Mouse (Mus musculus) frontal cortex, adult (tissue): ENCODE results near the gene Il17rb.
A peak's percentile ranks its signal among the peaks of the same experiment; 100 is the strongest.

ENCODE experiments used
- ATAC-seq: cut with Nextera tagmentation; 2 replicates; pipeline ENCODE4 v1.9.2; 2017; ENCODE audit warnings: mild to moderate bottlenecking, moderate library complexity, mixed read lengths; ENCODE audit not compliant: low TSS enrichment

Gene Il17rb

GRCm38 (mm10) chr14:30008733-30009575 is at the start of gene Il17rb, which contains the start of gene Chdh:
TSS of gene Il17rb (minus strand) at chr14:30008896.
TSS of gene Chdh (plus strand) at chr14:30009023.
- ATAC-seq: peak; percentile 51; the same call in 1 of the 2 replicates

DNA sequence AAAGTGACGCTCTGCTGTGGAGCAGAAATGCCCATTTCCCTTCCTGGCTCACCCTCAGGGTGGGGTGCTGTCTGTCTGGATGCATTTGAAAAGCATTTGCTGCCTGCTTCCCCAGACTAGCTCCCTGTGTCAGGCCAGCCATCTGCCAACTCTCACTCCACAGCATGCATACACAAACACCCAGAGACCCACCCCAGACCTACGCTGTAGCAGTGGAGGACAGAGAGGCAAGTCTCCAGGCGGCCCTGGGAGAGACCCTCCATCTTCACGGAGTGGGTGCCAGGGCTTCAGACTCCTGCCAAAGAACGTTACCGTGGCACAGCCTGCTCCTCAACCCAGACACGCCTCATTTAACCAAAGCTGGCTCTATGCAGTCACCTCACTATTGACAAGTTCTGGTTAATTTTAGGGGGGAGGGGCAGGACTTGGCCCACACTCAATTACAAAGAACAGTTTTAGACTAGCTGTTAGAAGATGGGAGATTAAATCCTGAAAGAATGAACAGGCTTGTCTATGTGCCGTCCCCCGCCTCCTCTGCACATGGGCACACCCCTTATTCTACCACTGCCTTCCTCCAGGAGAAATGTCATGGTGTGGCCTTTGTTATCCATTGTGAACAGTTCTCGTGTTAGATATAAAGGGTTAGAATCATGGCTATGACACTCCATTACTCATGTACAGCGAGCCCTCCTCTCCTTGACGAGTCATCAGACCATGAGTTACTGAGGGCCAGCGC is 47.5 kb upstream of the Il17rb start:
- ATAC-seq: peak; percentile 13; the same call in 1 of the 2 replicates

DNA sequence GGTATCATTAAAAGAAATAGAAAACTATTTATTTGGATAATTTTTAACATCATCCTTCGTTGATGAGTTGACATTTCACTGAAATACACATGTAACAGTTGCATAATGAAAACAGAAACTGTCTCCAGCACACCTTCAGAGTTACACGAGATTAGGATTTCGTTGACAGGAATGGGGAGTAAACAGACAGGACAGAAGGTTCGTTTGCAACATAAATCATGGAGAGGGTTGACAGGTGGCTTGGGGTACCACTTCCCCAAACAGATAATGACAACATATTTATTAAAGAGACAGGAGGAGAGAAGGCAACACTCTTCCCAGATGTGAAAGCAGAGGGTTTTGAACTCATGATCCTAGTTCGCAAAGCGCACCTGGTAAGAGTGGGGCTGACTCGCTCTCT is 46.2 kb upstream of the Il17rb start:
- ATAC-seq: no peak

DNA sequence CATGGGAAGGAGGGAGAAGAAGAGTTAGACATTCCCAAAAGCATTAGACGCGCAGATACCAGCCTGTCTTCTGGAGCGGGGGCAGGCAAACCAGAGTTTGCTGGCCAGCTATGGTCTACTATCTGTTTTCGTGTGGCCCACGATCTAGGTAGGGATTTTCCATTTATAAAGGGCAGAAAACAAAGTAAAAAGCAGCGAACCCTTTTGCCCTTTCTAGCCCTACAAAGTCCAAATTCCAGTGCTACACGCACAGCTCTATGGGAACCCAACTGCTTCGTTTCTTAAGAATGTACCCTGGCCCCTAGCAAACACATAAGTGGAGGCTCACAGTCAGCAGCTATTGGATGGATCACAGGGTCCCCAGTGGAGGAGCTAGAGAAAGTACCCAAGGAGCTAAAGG is 41.6 kb upstream of the Il17rb start:
- ATAC-seq: no peak

DNA sequence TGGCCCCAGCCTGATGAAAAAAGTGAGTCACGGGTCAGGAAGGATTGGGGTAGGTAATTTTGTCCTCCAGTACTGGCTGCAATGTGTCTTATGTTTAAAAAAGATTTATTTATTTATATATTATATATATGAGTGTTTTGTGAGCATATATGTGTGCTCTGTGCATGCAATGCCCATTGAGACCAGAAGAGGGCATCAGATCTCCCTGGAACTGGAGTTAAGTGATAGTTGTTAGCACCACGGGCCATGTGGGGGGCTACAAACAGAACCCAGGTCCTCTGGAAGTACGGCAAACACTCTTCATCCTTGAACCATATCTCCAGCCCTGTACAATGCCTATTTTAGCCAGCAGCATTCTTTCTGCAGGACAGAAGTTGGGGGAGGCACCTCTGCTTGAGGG is 39.4 kb upstream of the Il17rb start:
- ATAC-seq: no peak

DNA sequence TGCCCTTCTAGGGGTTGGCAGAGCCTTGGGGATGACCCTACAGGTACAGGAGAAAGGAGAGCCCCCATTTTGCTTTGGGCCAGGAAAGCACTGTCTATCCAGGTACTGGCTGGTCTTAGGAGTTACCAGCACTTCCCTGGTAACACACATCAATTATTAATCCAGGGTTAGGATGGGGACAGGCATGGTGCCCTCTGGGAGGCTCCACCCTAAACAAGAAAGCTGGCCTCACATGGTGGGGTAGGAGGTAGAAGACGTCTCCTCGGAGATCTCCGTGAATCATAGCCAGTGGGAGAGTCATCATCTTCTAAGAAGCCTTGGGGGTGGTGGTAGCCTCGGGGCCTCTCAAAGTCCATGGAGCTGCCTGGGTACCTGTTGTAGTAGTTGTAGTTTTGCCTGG is 38.3 kb upstream of the Il17rb start:
- no peak for ATAC-seq

DNA sequence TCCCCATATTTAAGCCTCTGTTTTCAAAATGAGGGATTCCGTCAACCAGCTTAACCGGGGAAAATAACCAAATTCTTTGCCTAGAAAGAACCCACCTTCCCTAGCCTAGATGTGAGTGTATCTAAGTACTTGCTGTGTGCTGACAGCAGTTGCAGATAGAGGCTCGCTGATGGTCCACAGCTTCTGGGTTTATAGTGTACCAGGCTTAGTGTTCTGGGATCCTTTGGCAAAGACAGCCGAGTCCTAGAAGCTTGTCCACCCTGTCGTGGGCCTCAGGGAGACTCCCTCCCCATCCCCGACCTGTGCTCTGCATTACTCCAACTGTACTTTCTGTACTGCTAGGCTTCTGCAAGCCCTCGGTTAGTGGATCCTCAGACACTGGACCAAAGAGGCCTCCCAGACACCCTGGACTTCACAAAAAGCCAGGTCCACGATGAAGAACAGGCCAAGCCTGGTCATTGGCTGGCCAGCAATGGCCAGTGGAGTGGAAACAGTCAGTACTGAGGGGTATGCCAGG is 37.1 kb upstream of the Il17rb start:
- no peak for ATAC-seq

- 0 out of 2 replicates have a peak, but pooled peaks have one; percentile 28 for ATAC-seq
Observed at GRCm38 (mm10) chr14:30045239-30045638, 36.5 kb upstream of the Il17rb start.

- ATAC-seq: no peak
Observed at GRCm38 (mm10) chr14:30043356-30043940, 34.8 kb upstream of the Il17rb start.

DNA sequence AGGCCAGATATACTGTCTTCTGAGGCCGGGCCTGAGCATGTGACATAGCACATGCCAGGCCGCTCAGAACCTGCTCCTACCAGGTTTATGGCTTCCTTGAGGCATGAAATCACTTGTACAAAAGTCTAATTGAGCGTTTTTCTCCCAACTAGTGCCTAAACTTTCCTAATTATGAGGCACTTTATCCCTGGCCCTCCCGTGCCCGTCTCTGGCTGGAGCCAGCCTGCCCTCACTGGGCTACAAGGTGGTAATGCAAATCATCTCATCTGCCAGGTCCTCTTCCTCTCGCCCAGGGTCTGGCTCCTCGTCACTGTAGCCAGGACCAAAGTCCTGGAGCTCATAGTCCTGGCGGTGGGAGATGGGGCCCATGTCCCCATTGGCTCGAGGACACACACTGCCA is 33.1 kb upstream of the Il17rb start:
- ATAC-seq: no peak

GRCm38 (mm10) chr14:30039413-30039812 is 30.7 kb upstream of the Il17rb start:
- ATAC-seq: no peak

GRCm38 (mm10) chr14:30038431-30038830 is 29.7 kb upstream of the Il17rb start:
- no peak for ATAC-seq

DNA sequence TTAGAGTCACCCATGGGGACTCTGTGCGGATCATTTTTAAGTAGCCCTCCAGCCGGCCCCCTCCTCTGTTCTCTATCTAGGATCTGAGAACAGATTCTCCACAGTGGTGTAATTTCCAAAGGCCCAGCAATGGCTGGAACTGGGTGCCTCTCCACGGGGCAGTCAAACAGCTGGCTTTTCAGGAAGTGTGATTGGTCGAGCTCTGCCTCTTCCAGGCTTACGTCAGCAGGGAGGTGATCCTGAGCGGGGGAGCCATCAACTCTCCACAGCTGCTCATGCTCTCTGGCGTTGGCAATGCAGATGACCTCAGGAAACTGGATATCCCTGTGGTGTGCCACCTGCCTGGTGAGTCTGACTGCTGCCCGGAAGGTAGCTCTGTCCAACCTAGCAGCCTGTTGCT is 24.7 kb upstream of the Il17rb start:
- ATAC-seq: 0 out of 2 replicates have a peak, but pooled peaks have one; percentile 8

- no peak for ATAC-seq
Observed at GRCm38 (mm10) chr14:30027378-30027777, 18.7 kb upstream of the Il17rb start.

DNA sequence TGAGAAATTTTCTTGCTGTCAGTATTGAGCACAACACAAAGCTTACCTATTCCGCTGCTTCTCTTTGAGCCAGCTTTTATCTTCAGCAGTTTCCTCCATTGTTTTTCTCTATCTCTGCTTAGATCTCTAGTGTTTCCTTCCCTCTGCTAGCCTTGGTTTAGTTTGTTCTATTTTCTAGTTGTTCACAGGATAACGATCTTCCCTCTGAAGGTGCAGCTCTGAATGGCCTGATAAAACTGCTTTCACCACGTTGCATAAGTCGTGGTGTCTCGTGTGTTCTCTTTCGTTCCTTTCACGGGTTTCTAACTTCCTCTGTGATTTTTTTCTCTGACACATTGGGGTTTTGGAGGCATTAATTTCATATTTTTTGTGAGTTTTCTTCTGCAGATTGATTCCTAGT is 15.7 kb upstream of the Il17rb start:
- ATAC-seq: no peak

DNA sequence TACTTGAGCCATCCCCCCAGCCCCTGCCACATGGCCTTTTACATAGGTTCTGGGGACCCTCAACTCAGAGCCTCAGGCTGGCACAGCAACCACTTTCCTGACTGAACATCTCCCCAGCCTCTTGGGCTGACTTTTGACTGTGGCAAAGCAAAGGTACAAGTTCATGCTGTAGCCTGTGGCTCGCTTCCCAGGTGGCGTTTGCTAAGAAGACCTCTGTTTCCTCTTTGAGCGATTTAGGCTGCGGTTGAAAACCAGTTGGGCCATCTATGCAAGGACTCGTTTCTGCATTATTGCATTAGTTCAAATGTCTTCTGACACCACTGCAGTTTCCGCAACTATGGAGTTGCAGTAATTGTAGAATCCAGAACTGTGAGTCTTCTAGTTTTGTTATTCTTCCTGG is 13.8 kb upstream of the Il17rb start:
- ATAC-seq: no peak

- ATAC-seq: no peak
Observed at GRCm38 (mm10) chr14:30019792-30020575, 11.3 kb upstream of the Il17rb start.

DNA sequence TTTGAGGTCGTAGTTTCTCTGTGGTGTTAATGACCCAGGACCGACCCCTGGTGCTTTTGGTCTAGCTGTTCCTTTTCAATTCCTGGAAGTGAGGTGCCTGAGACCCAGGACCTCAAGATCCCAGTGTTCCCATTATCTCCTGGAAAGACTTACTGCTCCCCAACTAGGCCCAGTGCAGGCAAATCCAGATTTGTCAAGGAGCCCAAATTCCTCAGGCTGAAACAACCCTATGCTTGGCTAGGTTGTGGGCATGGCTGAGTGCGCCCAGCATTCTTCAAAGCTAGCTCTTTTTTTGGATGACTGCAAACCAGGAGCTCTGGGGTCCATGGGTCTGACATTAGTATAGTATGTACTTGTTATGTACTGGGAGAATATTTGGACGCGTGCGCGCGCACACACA is 10.7 kb upstream of the Il17rb start:
- no peak for ATAC-seq

DNA sequence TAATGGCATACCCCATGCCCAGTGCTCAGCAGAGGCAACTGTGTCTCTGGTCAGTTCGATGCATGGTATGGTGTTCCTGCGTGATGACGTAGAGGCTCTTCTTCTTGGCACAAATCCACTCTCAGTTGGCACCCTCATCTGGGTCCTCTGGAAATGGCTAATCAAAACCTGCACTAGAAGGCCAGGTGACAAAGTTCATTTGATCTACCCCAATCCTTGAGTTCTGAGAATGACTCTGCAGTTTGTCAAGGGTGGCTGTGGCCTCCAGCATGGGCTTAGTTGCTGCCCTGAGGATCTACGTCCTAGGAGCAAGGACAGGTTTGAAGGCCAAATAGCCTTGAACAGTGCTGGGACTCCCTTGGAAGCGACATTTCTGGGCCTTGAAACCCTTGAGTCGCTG is 10.2 kb upstream of the Il17rb start:
- ATAC-seq: no peak

DNA sequence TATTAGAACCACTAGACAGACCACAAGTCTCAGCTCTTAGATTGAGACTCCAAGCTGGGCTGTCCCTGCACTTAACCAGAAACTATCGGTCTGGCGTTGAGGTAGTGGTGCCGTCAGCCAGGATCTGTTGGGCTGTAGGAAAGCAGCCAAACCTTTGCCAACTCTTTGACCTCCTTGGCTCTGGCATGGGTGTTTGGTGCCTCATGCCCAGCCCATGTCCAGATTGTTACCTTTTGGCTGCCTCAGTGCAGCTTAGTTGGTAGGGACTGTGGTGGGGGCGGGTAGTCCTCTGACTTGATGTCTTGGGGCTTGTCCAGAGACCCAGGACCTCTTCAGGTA is 9.7 kb upstream of the Il17rb start:
- ATAC-seq: no peak

- no peak for ATAC-seq
Observed at GRCm38 (mm10) chr14:30017794-30018462, 9.2 kb upstream of the Il17rb start.
